Mouse (Mus musculus): ENCODE results near the gene Trp53i11.

DNA sequence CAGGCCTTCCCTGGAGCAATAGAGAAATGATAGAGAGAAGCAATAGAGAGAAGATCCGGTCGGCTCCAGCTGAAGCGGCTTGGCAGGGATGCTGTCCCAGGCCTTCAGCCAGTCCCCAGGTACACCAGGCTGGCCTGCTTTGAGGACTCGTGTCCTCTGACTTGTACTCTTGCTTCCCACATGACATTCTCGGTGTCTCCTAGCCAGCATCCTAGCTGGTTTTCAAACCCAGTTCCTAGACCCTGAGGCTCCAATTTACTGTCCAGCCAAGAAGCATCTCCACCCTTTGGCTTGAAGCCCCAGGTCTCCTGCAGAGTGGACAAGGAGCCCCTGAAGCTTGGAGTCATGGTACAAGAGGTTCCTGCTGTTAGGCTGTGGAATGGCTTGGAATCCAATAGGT, 54.8 kb downstream of the Trp53i11 start:
- no peak for TF ChIP-seq CTCF (IDR thresholded peaks at IDR 0.05; ENCODE audit: insufficient read depth, low read depth, low read length)
- TF ChIP-seq POLR2A (IDR thresholded peaks at IDR 0.05; ENCODE audit: insufficient read depth, low read depth, low read length): no peak

Measured in olfactory bulb, adult 2 months (tissue).